In the genomic region with DNA sequence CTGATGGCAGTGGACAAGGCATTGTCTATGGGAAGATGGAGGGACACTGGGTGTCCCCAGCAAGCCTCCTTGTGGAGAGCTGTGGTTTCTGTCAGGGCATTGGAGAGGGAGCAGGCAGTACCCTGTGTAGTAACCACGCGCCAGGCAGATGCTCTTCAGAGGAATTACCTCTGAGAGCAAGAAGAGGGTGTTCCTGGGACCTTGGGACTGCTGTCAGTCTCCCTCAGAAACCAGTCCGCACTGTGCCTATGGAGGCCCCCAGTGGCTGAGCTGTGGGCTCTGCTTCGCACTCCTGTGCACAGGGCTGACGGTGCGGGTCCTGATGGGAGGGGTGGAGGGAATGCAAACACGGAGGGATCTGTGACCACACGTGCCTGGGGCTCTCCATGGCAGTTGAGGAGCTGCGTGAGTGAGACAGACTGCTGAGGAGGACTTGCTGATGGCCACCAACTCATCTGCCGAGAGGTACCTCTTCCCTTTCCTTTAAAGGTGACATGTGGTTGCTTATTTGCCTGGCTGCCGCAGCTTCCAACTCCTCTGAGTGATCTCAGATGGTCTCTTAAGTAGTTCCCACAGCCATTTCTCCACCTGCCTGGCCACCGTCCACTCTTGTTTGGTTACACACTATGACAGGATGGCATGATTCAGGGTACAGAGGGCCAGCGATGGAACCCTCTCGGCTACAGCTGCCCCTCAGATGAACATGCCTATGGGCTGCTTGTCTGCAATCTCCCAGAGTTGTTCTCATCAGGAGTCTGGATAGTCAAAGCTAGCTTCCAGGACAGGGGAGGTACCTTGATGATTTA, we compare ENCODE assay signal across 15 mouse cellular contexts. TPM values are rescaled to one million over a fixed set of nuclear protein-coding genes. Genes with fewer than 3 reads are reported as not detected.
DNase-seq lines count a peak whose midpoint lies in the region; ATAC-seq and TF ChIP-seq lines count a peak whose summit lies in the region.
"Had no signal": no experiment of that assay in that cellular context is flagged by ENCODE, and none has a peak within 500 bp of the region (broad histone marks: within the 10 kb centered on the region; RNA-seq: fewer than 3 reads in every experiment).

No protein-coding gene starts in this region.

- peaks cover 4% of the 10 kb centered on the region; the same call in 1 of the 2 replicates for H3K4me1 ChIP-seq in cerebellum, adult 2 months (ENCODE audit: control insufficient read depth, insufficient read depth, low read length)
- peaks cover 28% of the 10 kb centered on the region for H3K4me1 ChIP-seq in midbrain, embryonic 15.5 days
- H3K4me1 ChIP-seq: heart, embryonic 13.5 days; liver, embryonic 15.5 days had no signal

- no peak for TF ChIP-seq CTCF in cerebellum, adult 2 months (IDR thresholded peaks at IDR 0.05; ENCODE audit: borderline replicate concordance, insufficient read depth, low read depth, low read length)

- H3K4me3 ChIP-seq in cerebellum, adult 2 months (replicated peaks; ENCODE audit: insufficient read depth, low read depth, low read length) = peak overlapping the region; percentile 68
- H3K4me3 ChIP-seq in midbrain, embryonic 15.5 days = peak overlapping the region; percentile 45
- H3K4me3 ChIP-seq: erythroblast, embryonic 14.5 days; heart, embryonic 13.5 days; liver, embryonic 15.5 days; myocyte had no signal

- no peaks in the 10 kb centered on the region for H3K27me3 ChIP-seq in cerebellum, adult 2 months (ENCODE audit: control insufficient read depth, insufficient read depth, low read length)
- no peaks in the 10 kb centered on the region for H3K27me3 ChIP-seq in midbrain, embryonic 15.5 days (replicated peaks)

- peak overlapping the region; percentile 57 for H3K9ac ChIP-seq in midbrain, embryonic 15.5 days
- H3K9ac ChIP-seq: heart, embryonic 13.5 days; liver, embryonic 15.5 days had no signal

- H3K27ac ChIP-seq in cerebellum, adult 2 months (ENCODE audit: insufficient read depth, low read length) = peak overlapping the region; percentile 94
- peak overlapping the region; percentile 91 for H3K27ac ChIP-seq in midbrain, embryonic 15.5 days
- H3K27ac ChIP-seq: heart, embryonic 13.5 days; kidney, postnatal 0 days; liver, embryonic 15.5 days had no signal

- no peaks in the 10 kb centered on the region for H3K9me3 ChIP-seq in midbrain, embryonic 15.5 days
- H3K9me3 ChIP-seq: heart, embryonic 13.5 days; liver, embryonic 15.5 days had no signal

- no peaks in the 10 kb centered on the region for H3K36me3 ChIP-seq in midbrain, embryonic 15.5 days (replicated peaks)
- H3K36me3 ChIP-seq: heart, embryonic 13.5 days; liver, embryonic 15.5 days had no signal

- DNase-seq in MN1 (ENCODE audit: low spot score) (peak; percentile 80), adipocyte (ENCODE audit: low spot score) (no peak)
- peak; percentile 74 to 78 for DNase-seq in cerebellum, adult 2 months
- DNase-seq in frontal cortex, postnatal 10 days (ENCODE audit: low spot score in 2 of 2) = peak; percentile 57 to 69
- no peak for DNase-seq in thymus, postnatal 4 days
- no peak for DNase-seq in testis, postnatal 10 days (ENCODE audit: low spot score)
- DNase-seq: adrenal gland, postnatal 14 days; thymus, adult 18-20 months had no signal

- peak overlapping the region; percentile 77 for H3K4me2 ChIP-seq in midbrain, embryonic 15.5 days
- H3K4me2 ChIP-seq: heart, embryonic 13.5 days; liver, embryonic 15.5 days had no signal

- TF ChIP-seq POLR2A in cerebellum, adult 2 months (IDR thresholded peaks at IDR 0.05; ENCODE audit: borderline replicate concordance, insufficient read depth, low read length) = peak; percentile 41; the same call in 1 of the 2 replicates

- WGBS in cerebellum, adult 2 months = 5% methylated on average over 14 of the region's 14 CpGs
- WGBS in midbrain, embryonic 15.5 days = 12% methylated on average over 14 of the region's 14 CpGs

- peak; percentile 79 for ATAC-seq in midbrain, embryonic 15.5 days (replicated peaks)
- ATAC-seq in megakaryocyte, adult 5-6 weeks (ENCODE audit: poor library complexity, severe bottlenecking) = no peak

RNA-seq across cellular contexts. Expression of gene Myt1l, which starts 5.1 kb away (rescaled TPM):
- polyA plus RNA-seq in cerebellum, adult 2 months (2012; rRNA removed) = 43.8 and 45.3 TPM in 2 replicates
- polyA plus RNA-seq in midbrain, embryonic 15.5 days (2015; fragmentation: Nextera tagmentation; extraction: Ambion mirVana) = 322 and 331 TPM in 2 replicates
- not detected in 2 replicates for total RNA-seq in megakaryocyte, adult 5-6 weeks (2015)
- not detected in 2 replicates for total RNA-seq in megakaryocyte, adult 5-6 weeks (2017)
- polyA plus RNA-seq: erythroblast, embryonic 14.5 days had no signal

Comparison
In these comparisons a context has a peak if more than half of its experiments do, and no peak if none do; other contexts are left out.
1. DNase-seq: peak in MN1 (single experiment), cerebellum, adult 2 months (2 of 2) and frontal cortex, postnatal 10 days (2 of 2); none in adipocyte (single experiment), thymus, postnatal 4 days (single experiment) and testis, postnatal 10 days (single experiment).